Mouse (Mus musculus) limb, embryonic 14.5 days (tissue): ENCODE measurements around the gene Aldh1a1. TPM values are rescaled to one million over a fixed set of nuclear protein-coding genes. Genes with fewer than 3 reads are reported as not detected.

ENCODE experiments used
- ATAC-seq: fragments of 200-750 bp; cut with Nextera tagmentation; 2 replicates; pipeline ENCODE4 v1.8.0; 2017; ENCODE audit warnings: low read depth, moderate number of reproducible peaks, moderate TSS enrichment; ENCODE audit not compliant: low FRiP score
- DNase-seq: peaks from one replicate; pipeline ENCODE4 v3.0.0-alpha.2; 2015; ENCODE audit warnings: low spot score
- H3K27ac ChIP-seq: fragments of 300-500 bp; sonication (generic); replicated peaks from 2 replicates; pipeline ENCODE4 v1.5.1; 2014; ENCODE audit warnings: low read depth, mild to moderate bottlenecking, low read length, moderate library complexity, mixed read lengths
- H3K27me3 ChIP-seq: fragments of 300-500 bp; sonication (generic); 2 replicates; pipeline ENCODE4 v1.6.1; 2014; ENCODE audit warnings: low read length, mixed read lengths; ENCODE audit not compliant: control insufficient read depth, insufficient read depth
- H3K36me3 ChIP-seq: fragments of 300-500 bp; sonication (generic); 2 replicates; pipeline ENCODE4 v1.6.1; 2014; ENCODE audit warnings: mild to moderate bottlenecking, low read length, moderate library complexity, mixed read lengths; ENCODE audit not compliant: control insufficient read depth, insufficient read depth
- H3K4me1 ChIP-seq: fragments of 300-500 bp; sonication (generic); 2 replicates; pipeline ENCODE4 v1.6.1; 2014; ENCODE audit warnings: antibody characterized with exemption, low read length, mixed read lengths; ENCODE audit not compliant: control insufficient read depth, insufficient read depth
- H3K4me2 ChIP-seq: fragments of 300-500 bp; sonication (generic); replicated peaks from 2 replicates; pipeline ENCODE4 v1.6.1; 2014; ENCODE audit warnings: low read depth, mild to moderate bottlenecking, low read length, moderate library complexity; ENCODE audit not compliant: severe bottlenecking
- H3K4me3 ChIP-seq: fragments of 300-500 bp; sonication (generic); replicated peaks from 2 replicates; pipeline ENCODE4 v1.5.1; 2014; ENCODE audit warnings: low read length
- H3K9ac ChIP-seq: fragments of 300-500 bp; sonication (generic); 2 replicates; pipeline ENCODE4 v1.6.1; 2014; ENCODE audit warnings: mild to moderate bottlenecking, low read depth, low read length, moderate library complexity; ENCODE audit not compliant: severe bottlenecking
- H3K9me3 ChIP-seq: fragments of 300-500 bp; sonication (generic); 2 replicates; pipeline ENCODE4 v1.6.1; 2016; ENCODE audit warnings: low read length; ENCODE audit not compliant: control insufficient read depth
- POLR2A ChIP-seq: fragments of 200-500 bp; IDR thresholded peaks from 2 replicates; pipeline ENCODE4 v1.8.0; 2012; ENCODE audit warnings: inconsistent platforms, mild to moderate bottlenecking, moderate library complexity, borderline replicate concordance; ENCODE audit not compliant: insufficient read depth, insufficient read length; ENCODE audit errors: extremely low read depth
- whole genome bisulfite sequencing: fragments of 180-500 bp; shearing (Covaris S2); extraction: QIAGEN DNeasy Blood & Tissue Kit; methylation state at CpG from one replicate; pipeline ENCODE4 v1.1.7; 2014; 5-methylcytosine and 5-hydroxymethylcytosine counted together
- polyA plus RNA-seq, 2 experiments: library from polyadenylated mRNA; depleted of rRNA in 1 of 2; stranded (reverse) in 1 of 2; unstranded in 1 of 2; fragments of >200 nt; fragmentation: Nextera tagmentation in 1 of 2; extraction: Ambion mirVana in 1 of 2; gene quantifications; 2 replicates each; pipeline versions ENCODE4 v1.2.1 to v1.2.3; 2012 to 2014

The Aldh1a1 gene
- polyA plus RNA-seq, 2 experiments, result 0.96 to 2.3 TPM

- no peak overlapping the region for H3K9ac ChIP-seq
- H3K4me2 ChIP-seq, result no peak overlapping the region
- H3K9me3 ChIP-seq, result no peaks in the 10 kb centered on the region
- ATAC-seq, result no peak
- H3K27ac ChIP-seq, result no peak overlapping the region
- no peak overlapping the region for H3K4me3 ChIP-seq
- no peak for DNase-seq
- H3K36me3 ChIP-seq, result no peaks in the 10 kb centered on the region
- H3K4me1 ChIP-seq, result no peaks in the 10 kb centered on the region
- no peaks in the 10 kb centered on the region for H3K27me3 ChIP-seq
- TF ChIP-seq POLR2A, result no peak
Observed at GRCm38 (mm10) chr19:20496476-20496875, 4.0 kb downstream of the Aldh1a1 start.

GRCm38 (mm10) chr19:20505359-20505758 is 12.8 kb downstream of the Aldh1a1 start:
- H3K27ac ChIP-seq, result no peak overlapping the region
- H3K4me2 ChIP-seq, result no peak overlapping the region
- no peak for TF ChIP-seq POLR2A
- H3K9me3 ChIP-seq, result no peaks in the 10 kb centered on the region
- no peak overlapping the region for H3K4me3 ChIP-seq
- H3K27me3 ChIP-seq, result no peaks in the 10 kb centered on the region
- no peaks in the 10 kb centered on the region for H3K4me1 ChIP-seq
- H3K9ac ChIP-seq, result no peak overlapping the region
- ATAC-seq (no peak), DNase-seq (no peak)
- H3K36me3 ChIP-seq, result no peaks in the 10 kb centered on the region

- DNase-seq, result no peak
Observed at GRCm38 (mm10) chr19:20506936-20507615, 14.6 kb downstream of the Aldh1a1 start.

GRCm38 (mm10) chr19:20508609-20509008 is 16.1 kb downstream of the Aldh1a1 start:
- ATAC-seq, result no peak
- Histone ChIP-seq H3K4me1 (no peaks in the 10 kb centered on the region), H3K4me3 (no peak overlapping the region), H3K27me3 (no peaks in the 10 kb centered on the region), H3K9me3 (no peaks in the 10 kb centered on the region), H3K4me2 (no peak overlapping the region), H3K9ac (no peak overlapping the region), H3K27ac (no peak overlapping the region), H3K36me3 (no peaks in the 10 kb centered on the region)
- no peak for DNase-seq
- WGBS, result 56% methylated on average over 4 of the region's 4 CpGs
- TF ChIP-seq POLR2A, result no peak

More at GRCm38 (mm10) chr19:20506936-20507615, 14.6 kb downstream of the Aldh1a1 start:
- no peak for ATAC-seq
- 73% methylated on average over 9 of the region's 9 CpGs for WGBS
- Histone ChIP-seq H3K9ac (no peak overlapping the region), H3K9me3 (no peaks in the 10 kb centered on the region), H3K36me3 (no peaks in the 10 kb centered on the region), H3K4me1 (no peaks in the 10 kb centered on the region), H3K4me2 (no peak overlapping the region), H3K27ac (no peak overlapping the region), H3K4me3 (no peak overlapping the region), H3K27me3 (no peaks in the 10 kb centered on the region)
- TF ChIP-seq POLR2A, result no peak

GRCm38 (mm10) chr19:20511971-20512370 is 19.5 kb downstream of the Aldh1a1 start:
- H3K36me3 ChIP-seq, result no peaks in the 10 kb centered on the region
- 83% methylated on average over 2 of the region's 2 CpGs for WGBS
- no peaks in the 10 kb centered on the region for H3K9me3 ChIP-seq
- H3K27me3 ChIP-seq, result no peaks in the 10 kb centered on the region
- no peak overlapping the region for H3K4me3 ChIP-seq
- no peak overlapping the region for H3K27ac ChIP-seq
- no peak overlapping the region for H3K9ac ChIP-seq
- H3K4me1 ChIP-seq, result no peaks in the 10 kb centered on the region
- ATAC-seq, result no peak
- no peak overlapping the region for H3K4me2 ChIP-seq
- TF ChIP-seq POLR2A, result no peak
- DNase-seq, result no peak

- H3K27me3 ChIP-seq, result no peaks in the 10 kb centered on the region
- H3K4me2 ChIP-seq, result no peak overlapping the region
- DNase-seq (no peak), ATAC-seq (no peak)
- H3K9ac ChIP-seq, result no peak overlapping the region
- H3K36me3 ChIP-seq, result no peaks in the 10 kb centered on the region
- no peaks in the 10 kb centered on the region for H3K9me3 ChIP-seq
- H3K27ac ChIP-seq, result no peak overlapping the region
- no peak overlapping the region for H3K4me3 ChIP-seq
- WGBS, result 79% methylated on average over 2 of the region's 2 CpGs
- no peak for TF ChIP-seq POLR2A
- no peaks in the 10 kb centered on the region for H3K4me1 ChIP-seq
Observed at GRCm38 (mm10) chr19:20513181-20513580, 20.7 kb downstream of the Aldh1a1 start.
